Mouse (Mus musculus): Measurements from ENCODE around the gene Qrsl1.

- TF ChIP-seq CTCF (IDR thresholded peaks at IDR 0.05; ENCODE audit: low read depth) (no peak), EP300 (IDR thresholded peaks at IDR 0.05; ENCODE audit: low read depth) (no peak)
These were observed 9.3 kb upstream of the Qrsl1 start for GRCm38 (mm10) chr10:43910873-43911142.
